Mouse (Mus musculus): ENCODE measurements at regions not wholly inside any gene's neighbourhood (a gene's known extent, or its start where the extent isn't known, plus 50 kb on each side); places are given as distances from the start of the nearest gene placed in this dataset.

DNA sequence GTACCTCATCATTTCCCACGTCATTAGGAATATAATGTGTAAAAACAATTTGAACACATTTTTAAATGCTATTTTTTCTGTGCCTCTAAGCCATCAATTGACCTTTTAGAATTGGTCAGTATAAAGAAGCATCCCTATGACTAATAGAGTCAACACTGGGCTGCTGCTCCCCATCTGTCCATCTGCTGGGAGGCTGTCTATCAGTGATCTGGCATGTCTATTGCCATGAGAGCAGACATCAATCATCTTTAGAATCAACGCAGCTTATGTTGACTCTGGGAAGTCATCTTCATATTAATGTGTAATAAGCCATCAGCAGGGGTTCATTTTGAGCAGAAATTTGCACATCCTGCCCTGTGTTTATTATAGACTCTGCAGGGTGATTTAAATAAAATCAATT is 94.9 kb upstream of the Usp25 start:
- TF ChIP-seq POLR2A (IDR thresholded peaks at IDR 0.05; ENCODE audit: borderline replicate concordance, insufficient read depth, low read length) (no peak), CTCF (IDR thresholded peaks at IDR 0.05; ENCODE audit: borderline replicate concordance, insufficient read depth, low read depth, low read length) (no peak)
- WGBS, result 25% methylated on average over 2 of the region's 2 CpGs
- Histone ChIP-seq H3K27ac (ENCODE audit: insufficient read depth, low read length) (no peak overlapping the region), H3K27me3 (ENCODE audit: control insufficient read depth, insufficient read depth, low read length) (no peaks in the 10 kb centered on the region), H3K4me1 (ENCODE audit: control insufficient read depth, insufficient read depth, low read length) (no peaks in the 10 kb centered on the region), H3K4me3 (replicated peaks; ENCODE audit: insufficient read depth, low read depth, low read length) (no peak overlapping the region)
- DNase-seq, result no peak

DNA sequence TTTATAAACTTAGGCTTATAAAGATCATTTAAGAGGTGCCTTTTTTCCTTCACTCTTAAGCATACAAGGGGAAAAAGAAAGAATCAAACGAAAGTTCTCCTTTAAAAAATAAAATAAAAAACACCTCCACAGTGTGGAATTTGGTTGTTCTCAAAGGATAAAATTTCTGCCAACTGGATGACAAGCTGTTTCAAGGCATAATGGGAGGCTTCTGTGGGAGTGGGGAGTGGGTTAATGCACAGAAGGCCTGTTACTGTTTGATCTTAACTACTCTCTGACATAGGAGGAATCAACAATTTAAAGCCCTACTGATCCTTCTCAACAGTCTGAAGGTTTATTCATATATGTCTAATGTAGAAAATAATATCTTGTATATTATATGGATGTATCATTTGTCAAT is 99.2 kb upstream of the Usp25 start:
- DNase-seq, result no peak
- 52% methylated on average over 1 of the region's 1 CpGs for WGBS
- no peak for TF ChIP-seq POLR2A (IDR thresholded peaks at IDR 0.05; ENCODE audit: borderline replicate concordance, insufficient read depth, low read length)
- TF ChIP-seq CTCF (IDR thresholded peaks at IDR 0.05; ENCODE audit: borderline replicate concordance, insufficient read depth, low read depth, low read length), result no peak

DNA sequence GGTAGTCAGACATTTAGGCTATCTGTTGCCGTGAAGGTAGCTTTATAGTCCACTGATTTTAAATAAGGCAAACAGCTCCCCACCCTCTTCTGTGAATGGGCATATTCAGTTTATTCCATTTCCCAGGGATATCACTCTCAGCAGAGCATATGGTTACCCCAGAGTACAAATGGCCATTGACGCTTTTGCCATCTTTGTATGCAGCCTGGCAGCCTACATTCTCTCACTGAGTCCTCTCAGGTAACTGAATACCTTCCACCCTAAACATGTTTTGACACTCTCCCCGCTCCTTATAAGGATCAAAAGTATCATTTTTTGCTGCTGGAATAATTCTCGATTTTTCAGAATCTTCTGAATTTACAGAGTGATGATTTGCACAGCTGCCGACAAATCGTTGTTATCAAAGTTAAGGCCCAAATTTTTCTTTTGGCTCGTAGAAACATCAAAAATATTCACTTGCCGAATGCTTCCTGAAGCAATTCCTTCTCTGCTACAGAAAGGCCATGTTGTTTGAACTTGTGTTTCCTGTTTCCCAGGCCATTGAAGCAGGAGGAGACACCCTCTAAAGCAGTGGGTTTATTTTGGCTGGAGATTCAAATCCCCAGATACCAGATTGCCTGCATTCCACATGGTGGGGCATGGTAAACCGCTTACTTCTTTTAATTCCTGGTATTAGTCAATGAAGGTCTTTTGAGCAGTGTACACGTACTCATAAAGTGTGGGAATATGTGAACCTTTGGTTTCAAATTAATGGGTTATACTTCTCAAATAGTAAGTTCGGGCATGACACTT is 108.1 kb upstream of the Usp25 start:
- DNase-seq, result no peak
- H3K27ac ChIP-seq (ENCODE audit: insufficient read depth, low read length), result no peak overlapping the region
- 86% methylated on average over 11 of the region's 11 CpGs for WGBS

More for the DNA sequence above, 99.2 kb upstream of the Usp25 start:
- Histone ChIP-seq H3K27ac (ENCODE audit: insufficient read depth, low read length) (no peak overlapping the region), H3K4me3 (replicated peaks; ENCODE audit: insufficient read depth, low read depth, low read length) (no peak overlapping the region), H3K4me1 (ENCODE audit: control insufficient read depth, insufficient read depth, low read length) (no peaks in the 10 kb centered on the region), H3K27me3 (ENCODE audit: control insufficient read depth, insufficient read depth, low read length) (no peaks in the 10 kb centered on the region)

DNA sequence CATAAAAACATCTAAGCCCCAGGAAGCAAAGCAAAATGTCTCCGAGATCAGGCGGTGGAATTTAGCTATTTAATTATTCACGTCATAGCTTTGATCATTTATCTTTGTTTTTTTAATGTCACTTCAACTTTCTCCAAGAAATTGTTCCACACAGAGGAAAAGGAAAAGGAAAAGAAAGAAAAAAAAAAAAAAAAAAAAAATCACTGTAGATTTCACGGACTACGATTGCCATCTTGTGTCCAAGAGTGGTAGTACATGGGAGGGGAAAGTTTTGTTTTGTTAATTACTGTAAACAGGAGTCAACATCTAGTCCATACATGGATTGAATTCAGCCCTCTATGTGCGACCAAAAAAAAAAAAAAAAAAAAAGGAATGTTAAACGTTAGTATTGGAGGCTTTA is 114.4 kb upstream of the Usp25 start:
- H3K27ac ChIP-seq (ENCODE audit: insufficient read depth, low read length), result no peak overlapping the region
- no peaks in the 10 kb centered on the region for H3K27me3 ChIP-seq (ENCODE audit: control insufficient read depth, insufficient read depth, low read length)
- 8% methylated on average over 7 of the region's 7 CpGs for WGBS
- DNase-seq, result peak in 1 of 2 experiments; percentile 14
- no peak overlapping the region for H3K4me3 ChIP-seq (replicated peaks; ENCODE audit: insufficient read depth, low read depth, low read length)
- no peak for TF ChIP-seq POLR2A (IDR thresholded peaks at IDR 0.05; ENCODE audit: borderline replicate concordance, insufficient read depth, low read length)
- peak; percentile 26; the same call in 1 of the 2 replicates for TF ChIP-seq CTCF (IDR thresholded peaks at IDR 0.05; ENCODE audit: borderline replicate concordance, insufficient read depth, low read depth, low read length)
- H3K4me1 ChIP-seq (ENCODE audit: control insufficient read depth, insufficient read depth, low read length), result no peaks in the 10 kb centered on the region

More for the DNA sequence above, 108.1 kb upstream of the Usp25 start:
- no peak overlapping the region for H3K4me3 ChIP-seq (replicated peaks; ENCODE audit: insufficient read depth, low read depth, low read length)
- H3K4me1 ChIP-seq (ENCODE audit: control insufficient read depth, insufficient read depth, low read length), result no peaks in the 10 kb centered on the region
- no peaks in the 10 kb centered on the region for H3K27me3 ChIP-seq (ENCODE audit: control insufficient read depth, insufficient read depth, low read length)
- TF ChIP-seq CTCF (IDR thresholded peaks at IDR 0.05; ENCODE audit: borderline replicate concordance, insufficient read depth, low read depth, low read length), result no peak
- no peak for TF ChIP-seq POLR2A (IDR thresholded peaks at IDR 0.05; ENCODE audit: borderline replicate concordance, insufficient read depth, low read length)

DNA sequence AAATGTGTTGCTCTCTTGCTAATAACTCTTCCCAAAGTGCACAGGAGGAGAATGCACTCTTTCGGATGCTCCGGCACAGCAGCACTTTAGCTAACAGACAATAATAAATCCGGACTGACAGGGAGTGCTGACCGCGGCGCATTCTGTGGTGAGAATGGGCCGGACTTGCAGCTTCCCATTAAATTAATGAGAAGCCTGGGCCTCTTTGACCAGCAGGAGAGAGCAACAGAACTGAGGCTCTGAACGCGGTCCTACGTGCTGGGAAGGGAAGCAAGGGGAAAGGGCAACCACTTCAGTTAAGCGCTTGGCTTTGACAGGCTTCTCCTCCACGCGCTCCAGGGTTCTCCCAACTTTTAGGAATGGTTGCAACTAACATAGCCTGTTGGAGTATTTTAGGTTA is 117.2 kb upstream of the Usp25 start:
- TF ChIP-seq CTCF (IDR thresholded peaks at IDR 0.05; ENCODE audit: borderline replicate concordance, insufficient read depth, low read depth, low read length) (no peak), POLR2A (IDR thresholded peaks at IDR 0.05; ENCODE audit: borderline replicate concordance, insufficient read depth, low read length) (no peak)
- Histone ChIP-seq H3K27ac (ENCODE audit: insufficient read depth, low read length) (no peak overlapping the region), H3K4me1 (ENCODE audit: control insufficient read depth, insufficient read depth, low read length) (no peaks in the 10 kb centered on the region), H3K4me3 (replicated peaks; ENCODE audit: insufficient read depth, low read depth, low read length) (no peak overlapping the region), H3K27me3 (ENCODE audit: control insufficient read depth, insufficient read depth, low read length) (no peaks in the 10 kb centered on the region)
- 13% methylated on average over 13 of the region's 13 CpGs for WGBS
- DNase-seq, result no peak

DNA sequence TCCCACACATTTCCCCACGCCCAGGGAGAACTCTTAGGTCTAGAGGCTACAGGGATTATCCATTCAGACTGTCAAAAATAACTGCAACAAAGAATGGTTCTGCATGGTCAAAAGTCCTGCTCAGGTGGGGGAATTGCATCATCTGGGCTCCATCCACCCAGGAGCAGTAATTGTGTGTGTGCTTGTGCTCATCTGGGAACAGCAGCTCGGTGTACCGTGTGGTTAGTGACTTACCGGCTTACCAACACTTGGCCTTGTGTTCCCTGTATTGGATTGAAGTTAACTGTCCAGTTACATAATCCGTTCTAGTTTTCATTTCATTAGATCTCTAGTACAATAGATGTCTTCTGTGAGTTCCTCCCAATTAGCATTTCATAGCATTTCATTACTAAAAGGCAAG is 117.7 kb upstream of the Usp25 start:
- no peak for DNase-seq
- Histone ChIP-seq H3K27me3 (ENCODE audit: control insufficient read depth, insufficient read depth, low read length) (no peaks in the 10 kb centered on the region), H3K4me1 (ENCODE audit: control insufficient read depth, insufficient read depth, low read length) (no peaks in the 10 kb centered on the region), H3K4me3 (replicated peaks; ENCODE audit: insufficient read depth, low read depth, low read length) (no peak overlapping the region), H3K27ac (ENCODE audit: insufficient read depth, low read length) (no peak overlapping the region)
- WGBS, result 59% methylated on average over 5 of the region's 5 CpGs
- TF ChIP-seq CTCF (IDR thresholded peaks at IDR 0.05; ENCODE audit: borderline replicate concordance, insufficient read depth, low read depth, low read length), result no peak
- no peak for TF ChIP-seq POLR2A (IDR thresholded peaks at IDR 0.05; ENCODE audit: borderline replicate concordance, insufficient read depth, low read length)

DNA sequence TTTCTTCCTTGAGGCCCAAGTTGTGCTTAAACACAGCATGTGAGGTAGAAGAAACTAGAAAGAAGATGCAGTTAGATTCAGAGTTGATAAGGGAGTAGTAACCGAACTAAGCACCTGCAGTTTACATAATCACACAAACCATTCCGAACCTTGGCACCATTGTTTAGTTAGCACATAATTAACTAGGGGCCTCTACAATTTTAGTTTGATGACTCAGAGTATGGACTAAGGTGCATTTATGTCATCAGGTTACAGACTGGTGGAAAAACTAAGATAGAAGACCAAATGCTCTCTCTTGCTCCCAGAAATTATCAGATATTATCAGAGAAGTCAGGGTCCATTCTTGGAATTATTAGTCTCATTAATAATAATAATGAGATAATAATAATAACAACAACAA is 134.9 kb upstream of the Usp25 start:
- no peak overlapping the region for H3K4me3 ChIP-seq (replicated peaks; ENCODE audit: insufficient read depth, low read depth, low read length)
- no peaks in the 10 kb centered on the region for H3K4me1 ChIP-seq (ENCODE audit: control insufficient read depth, insufficient read depth, low read length)
- no peaks in the 10 kb centered on the region for H3K27me3 ChIP-seq (ENCODE audit: control insufficient read depth, insufficient read depth, low read length)
- H3K27ac ChIP-seq (ENCODE audit: insufficient read depth, low read length), result no peak overlapping the region
- 97% methylated on average over 2 of the region's 2 CpGs for WGBS
- DNase-seq, result no peak
- TF ChIP-seq POLR2A (IDR thresholded peaks at IDR 0.05; ENCODE audit: borderline replicate concordance, insufficient read depth, low read length) (no peak), CTCF (IDR thresholded peaks at IDR 0.05; ENCODE audit: borderline replicate concordance, insufficient read depth, low read depth, low read length) (no peak)

DNA sequence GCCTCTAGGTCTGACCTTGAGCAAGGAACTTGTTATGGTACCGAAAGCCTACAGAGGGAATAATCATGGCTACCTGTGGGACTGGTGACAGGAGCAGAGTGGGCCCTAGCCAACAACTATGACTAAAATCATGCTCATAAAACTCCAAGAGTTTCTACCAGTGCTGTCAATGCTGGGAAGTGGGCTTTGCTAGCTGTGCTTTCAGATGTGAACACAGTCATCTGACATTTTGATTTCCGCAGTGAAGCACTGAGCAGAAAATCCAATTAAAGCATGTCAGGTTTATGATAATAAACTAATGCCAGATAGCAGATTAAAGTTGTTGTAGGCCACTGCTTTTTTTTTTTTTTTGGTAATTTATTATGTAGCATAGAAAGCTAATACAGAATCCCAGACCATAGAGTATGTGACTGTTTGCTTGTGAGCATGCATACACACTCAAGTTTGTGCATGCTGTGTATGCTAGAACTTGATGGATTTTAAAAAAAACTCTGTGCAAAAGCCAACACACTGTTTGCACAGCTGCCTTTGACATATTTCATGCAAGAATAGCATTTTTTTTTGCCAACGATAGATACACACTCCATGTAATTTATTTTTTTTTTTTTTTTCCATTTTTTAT is 138.0 kb upstream of the Usp25 start:
- Histone ChIP-seq H3K27me3 (ENCODE audit: control insufficient read depth, insufficient read depth, low read length) (no peaks in the 10 kb centered on the region), H3K27ac (ENCODE audit: insufficient read depth, low read length) (no peak overlapping the region), H3K4me3 (replicated peaks; ENCODE audit: insufficient read depth, low read depth, low read length) (no peak overlapping the region), H3K4me1 (ENCODE audit: control insufficient read depth, insufficient read depth, low read length) (no peaks in the 10 kb centered on the region)
- no peak for DNase-seq
- no peak for TF ChIP-seq CTCF (IDR thresholded peaks at IDR 0.05; ENCODE audit: borderline replicate concordance, insufficient read depth, low read depth, low read length)
- TF ChIP-seq POLR2A (IDR thresholded peaks at IDR 0.05; ENCODE audit: borderline replicate concordance, insufficient read depth, low read length), result no peak
- WGBS, result 47% methylated on average over 3 of the region's 3 CpGs

Data from cerebellum, adult 2 months (tissue).